Comparison of ENCODE assay signal across 28 mouse cellular contexts in the genomic region with DNA sequence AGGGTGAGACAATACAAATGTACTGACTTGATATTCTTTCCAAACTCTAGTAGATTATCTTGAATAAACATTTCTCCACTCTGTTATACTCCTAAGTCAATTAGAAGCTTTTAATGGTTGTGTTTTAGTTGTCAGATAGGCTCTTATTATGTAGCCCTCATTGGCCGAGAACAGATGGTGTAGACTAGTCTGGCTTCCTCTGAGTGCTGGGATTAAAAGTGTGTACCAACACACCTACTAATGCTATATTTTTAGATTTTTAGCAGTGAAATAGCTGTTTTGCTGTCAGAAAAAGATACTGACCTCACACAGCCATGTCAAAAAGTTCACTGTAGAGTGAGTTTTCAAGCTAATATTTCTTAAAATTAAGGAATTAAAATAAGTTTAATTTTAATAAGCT. TPM values are rescaled to one million over a fixed set of nuclear protein-coding genes. Genes with fewer than 3 reads are reported as not detected.
DNase-seq lines count a peak whose midpoint lies in the region.
"Had no signal": no experiment of that assay in that cellular context is flagged by ENCODE, and none has a peak within 500 bp of the region (broad histone marks: within the 10 kb centered on the region; RNA-seq: fewer than 3 reads in every experiment).

No protein-coding gene starts in this region.

- DNase-seq in brain, adult 2 months (ENCODE audit: low read depth, low spot score), result peak; percentile 0
- DNase-seq in cerebellum, adult 18-20 months, result peak; percentile 27 to 57
- peak; percentile 82 for DNase-seq in cerebellum, adult 9-10 months
- DNase-seq in cerebellum, postnatal 14 days, result peak; percentile 6 to 45
- no peak for DNase-seq in left cerebral cortex, adult 11 months (ENCODE audit: low spot score)
- DNase-seq in thymus, postnatal 10 days (ENCODE audit: low spot score in 2 of 2), result no peak
- no peak for DNase-seq in urinary bladder, postnatal 10 days (ENCODE audit: low spot score)
- no peak for DNase-seq in urinary bladder, adult 2 months (ENCODE audit: low spot score)
- DNase-seq: adrenal gland, adult 2 months; adrenal gland, postnatal 14 days; gastrocnemius, adult 2 months; gastrocnemius, postnatal 14 days; heart, adult 11 months had no signal

RNA-seq across cellular contexts. Expression of a gene that starts 2.9 kb away (rescaled TPM):
- not detected in 2 replicates for polyA plus RNA-seq in urinary bladder, adult 2 months (2012; rRNA removed)
- polyA plus RNA-seq: adrenal gland, adult 2 months; brain, embryonic 14.5 days; C2C12; CD4-positive, CD25-positive, alpha-beta regulatory T cell, adult 4 months; embryonic facial prominence, embryonic 11.5 days; embryonic facial prominence, embryonic 14.5 days; forebrain, embryonic 10.5 days; forebrain, embryonic 13.5 days; forebrain, embryonic 16.5 days; heart, embryonic 11.5 days; heart, embryonic 14.5 days; heart, postnatal 0 days; hindbrain, embryonic 12.5 days; hindbrain, embryonic 15.5 days; intestine, embryonic 14.5 days; intestine, postnatal 0 days had no signal

Comparison
In these comparisons a context has a peak if more than half of its experiments do, and no peak if none do; other contexts are left out.
1. DNase-seq: peak in brain, adult 2 months (single experiment), cerebellum, adult 18-20 months (2 of 2), cerebellum, adult 9-10 months (single experiment) and cerebellum, postnatal 14 days (2 of 2); none in left cerebral cortex, adult 11 months (single experiment), thymus, postnatal 10 days (0 of 2), urinary bladder, postnatal 10 days (single experiment) and urinary bladder, adult 2 months (single experiment).